Mouse (Mus musculus) regulatory T cell (primary cell): ENCODE results near the gene Vmn1r170.
"Not testable (repeated sequence)": the region's sequence is repeated elsewhere in the genome, so short reads cannot be mapped to it uniquely, and the experiment has no call there.

Source experiments
- in situ Hi-C: fragments of 300-600 bp; cut with MboI, MseI; formaldehyde crosslinking; loops from one replicate; pipeline ENCODE4 v1.15.1; 2025; ENCODE audit warnings: high pct_unique_total_duplicates

The Vmn1r170 gene

DNA sequence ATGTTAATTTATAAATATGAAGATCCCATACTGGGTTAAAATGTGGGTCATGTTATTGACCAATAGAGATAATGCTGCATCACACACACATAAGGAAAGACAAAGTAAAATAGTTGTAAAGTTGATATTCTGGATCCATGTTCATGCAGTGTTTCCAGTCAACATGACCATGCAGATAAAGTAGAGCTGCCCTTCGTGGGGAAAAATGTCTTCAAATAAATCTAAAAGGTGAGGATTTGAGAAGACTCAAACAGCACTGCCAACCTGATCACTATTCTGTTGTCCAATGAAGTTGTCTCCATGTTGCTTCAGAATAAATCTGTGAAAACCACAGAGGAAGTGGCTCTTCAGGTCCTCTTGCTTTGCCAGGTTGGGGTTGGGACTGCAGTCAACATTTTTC lies at the start of gene Vmn1r170:
Gene Vmn1r170 (plus strand): TSS at position 301 of the 400 bp plus-strand sequence.
- in situ Hi-C loops = not testable (repeated sequence)

DNA sequence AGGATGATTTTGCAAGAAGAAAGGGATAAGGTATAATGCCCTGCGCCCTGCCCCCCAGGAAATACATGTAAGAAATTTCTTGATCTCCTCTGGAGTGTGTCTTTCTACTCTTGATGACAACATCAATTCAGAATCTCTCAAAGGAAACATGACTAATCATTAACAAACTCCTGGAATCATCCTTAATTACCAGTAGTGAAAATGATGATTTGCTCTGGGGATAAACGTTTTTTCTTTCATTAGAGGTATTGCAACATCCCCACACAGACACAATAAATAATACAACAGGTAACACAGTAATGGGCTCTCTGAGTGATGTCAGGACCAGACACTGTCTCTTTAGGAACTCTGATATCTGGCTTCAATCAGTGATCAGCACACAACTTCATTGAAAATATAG lies 30.7 kb upstream of the Vmn1r170 start, which contains the start of gene Vmn1r169:
Gene Vmn1r169 (plus strand): TSS at position 301 of the 400 bp plus-strand sequence.
- in situ Hi-C loops = loop anchor here (5.0 kb wide), 1 partner anchor 262 kb away; the partner anchor contains the start of gene Vmn1r176

DNA sequence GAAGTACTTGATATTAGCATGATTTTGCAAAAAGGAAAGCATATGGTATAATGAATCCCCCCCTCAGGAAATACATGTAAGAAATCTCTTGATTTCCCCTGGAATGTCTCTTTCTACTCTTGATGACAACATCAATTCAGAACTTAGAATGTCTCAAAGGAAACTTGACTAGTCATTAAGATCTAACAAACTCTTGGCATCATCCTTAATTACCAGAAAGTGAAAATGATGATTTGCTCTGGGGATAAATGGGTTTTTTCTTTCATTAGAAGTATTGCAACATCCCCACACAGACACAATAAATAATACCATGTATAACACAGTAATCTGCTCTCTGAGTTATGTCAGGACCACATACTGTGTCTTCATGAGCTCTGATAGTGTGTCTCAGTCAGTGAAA lies 24.4 kb downstream of the Vmn1r170 start, which contains the start of gene Vmn1r171:
Gene Vmn1r171 (plus strand): TSS at position 301 of the 400 bp plus-strand sequence.
- in situ Hi-C loops = no loop called here
